Mouse (Mus musculus) E14TG2a.4 (cell line): ENCODE results near the gene Gpr160.
A peak's percentile ranks its signal among the peaks of the same experiment; 100 is the strongest.

Experiments
- H3K27me3 ChIP-seq: 2 replicates; pipeline ENCODE4 v1.6.1; 2014; ENCODE audit warnings: low read length, control low read depth; ENCODE audit not compliant: insufficient read depth
- H3K36me3 ChIP-seq: 2 replicates; pipeline ENCODE4 v1.6.1; 2014; ENCODE audit warnings: low read length, control low read depth; ENCODE audit not compliant: insufficient read depth
- H3K4me1 ChIP-seq: replicated peaks from 2 replicates; pipeline ENCODE4 v1.6.1; 2014; ENCODE audit warnings: low read depth, low read length, control low read depth
- H3K4me3 ChIP-seq: replicated peaks from 2 replicates; pipeline ENCODE4 v1.5.1; 2014; ENCODE audit warnings: mild to moderate bottlenecking, low read length
- H3K9me3 ChIP-seq: 2 replicates; pipeline ENCODE4 v1.6.1; 2014; ENCODE audit warnings: low read length, control low read depth
- CTCF ChIP-seq: conservative IDR thresholded peaks from 2 replicates; pipeline ENCODE4 v1.5.1; 2014; ENCODE audit warnings: low read length
- NANOG ChIP-seq: IDR thresholded peaks from 2 replicates; pipeline ENCODE4 v1.6.1; 2014; ENCODE audit warnings: borderline replicate concordance, low read length, mixed read lengths
- POU5F1 ChIP-seq: IDR thresholded peaks from 2 replicates; pipeline ENCODE4 v1.6.1; 2014; ENCODE audit warnings: low read length, borderline replicate concordance

Gene Gpr160

GRCm38 (mm10) chr3:30869995-30870394 lies 14.2 kb downstream of the Gpr160 start:
- Histone ChIP-seq H3K4me1 (peaks cover 17% of the 10 kb centered on the region), H3K4me3 (no peak overlapping the region), H3K9me3 (no peaks in the 10 kb centered on the region), H3K27me3 (no peaks in the 10 kb centered on the region), H3K36me3 (peaks cover 20% of the 10 kb centered on the region)
- no peak for TF ChIP-seq POU5F1
- TF ChIP-seq NANOG: no peak
- no peak for TF ChIP-seq CTCF

GRCm38 (mm10) chr3:30876709-30877108 lies 21.0 kb downstream of the Gpr160 start:
- H3K27me3 ChIP-seq: no peaks in the 10 kb centered on the region
- H3K4me3 ChIP-seq: no peak overlapping the region
- H3K9me3 ChIP-seq: no peaks in the 10 kb centered on the region
- peaks cover 39% of the 10 kb centered on the region for H3K36me3 ChIP-seq
- no peaks in the 10 kb centered on the region for H3K4me1 ChIP-seq
- TF ChIP-seq NANOG (no peak), POU5F1 (no peak), CTCF (no peak)

DNA sequence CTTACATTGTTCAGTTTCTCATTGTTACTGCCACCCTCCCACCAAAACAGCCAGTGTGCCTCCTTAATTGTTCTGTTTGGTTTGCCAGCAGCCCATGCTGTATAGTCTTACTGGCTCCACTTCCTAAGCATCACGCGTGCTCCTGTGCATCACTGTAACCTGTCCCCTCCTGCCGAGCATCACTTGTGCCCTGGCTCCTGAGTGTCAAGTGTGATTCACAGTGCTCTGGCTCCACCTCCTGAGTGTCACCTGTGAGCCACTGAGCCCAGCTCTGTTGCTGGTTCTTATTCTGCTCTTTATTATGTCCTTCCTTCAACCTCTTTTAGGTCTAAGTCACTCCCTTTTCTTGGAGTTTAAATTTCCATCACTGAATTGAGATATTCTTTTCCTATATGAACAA lies 31.7 kb downstream of the Gpr160 start:
- Histone ChIP-seq H3K36me3 (peaks cover 5% of the 10 kb centered on the region; the same call in 1 of the 2 replicates), H3K27me3 (no peaks in the 10 kb centered on the region), H3K4me1 (peaks cover 59% of the 10 kb centered on the region), H3K9me3 (no peaks in the 10 kb centered on the region), H3K4me3 (no peak overlapping the region)
- no peak for TF ChIP-seq CTCF

DNA sequence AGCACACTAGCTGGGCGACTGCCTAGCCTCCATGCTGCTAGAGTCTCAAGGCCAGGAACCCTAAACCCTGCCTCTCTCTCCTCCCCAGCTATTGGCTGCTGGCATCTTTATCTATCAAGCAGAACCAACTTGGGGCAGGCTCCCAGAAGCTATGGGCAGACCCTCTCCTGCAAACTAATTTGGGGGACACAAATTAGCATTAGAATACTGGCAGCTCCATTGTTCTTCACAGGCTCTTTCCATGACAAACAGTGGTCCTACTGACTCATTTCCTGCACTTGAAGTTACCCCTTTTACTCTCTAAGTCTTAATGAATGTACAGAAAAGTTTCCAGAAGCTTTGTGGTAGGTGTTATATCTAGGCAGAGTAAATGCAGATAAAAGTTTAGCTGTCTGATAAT lies 33.3 kb downstream of the Gpr160 start:
- Histone ChIP-seq H3K4me1 (peaks cover 59% of the 10 kb centered on the region), H3K4me3 (no peak overlapping the region), H3K9me3 (no peaks in the 10 kb centered on the region), H3K27me3 (no peaks in the 10 kb centered on the region), H3K36me3 (peaks cover 7% of the 10 kb centered on the region; the same call in 1 of the 2 replicates)
- peak; percentile 71; the same call in 1 of the 2 replicates for TF ChIP-seq NANOG
- peak; percentile 88 for TF ChIP-seq POU5F1
- TF ChIP-seq CTCF: no peak

GRCm38 (mm10) chr3:30896721-30897120 lies 41.0 kb downstream of the Gpr160 start:
- Histone ChIP-seq H3K4me1 (peaks cover 16% of the 10 kb centered on the region), H3K27me3 (no peaks in the 10 kb centered on the region), H3K9me3 (no peaks in the 10 kb centered on the region), H3K36me3 (peaks cover 53% of the 10 kb centered on the region), H3K4me3 (no peak overlapping the region)
- TF ChIP-seq CTCF: no peak
- TF ChIP-seq NANOG: no peak
- no peak for TF ChIP-seq POU5F1

- Histone ChIP-seq H3K9me3 (no peaks in the 10 kb centered on the region), H3K36me3 (peaks cover 66% of the 10 kb centered on the region), H3K4me1 (peaks cover 11% of the 10 kb centered on the region), H3K27me3 (no peaks in the 10 kb centered on the region), H3K4me3 (no peak overlapping the region)
- TF ChIP-seq NANOG (no peak), POU5F1 (no peak), CTCF (no peak)
Observed at GRCm38 (mm10) chr3:30899407-30899806, 43.7 kb downstream of the Gpr160 start.

GRCm38 (mm10) chr3:30904658-30905057 lies 48.9 kb downstream of the Gpr160 start:
- H3K9me3 ChIP-seq: no peaks in the 10 kb centered on the region
- TF ChIP-seq NANOG: no peak
- TF ChIP-seq CTCF: no peak
- no peak for TF ChIP-seq POU5F1
- peaks cover 75% of the 10 kb centered on the region for H3K36me3 ChIP-seq

GRCm38 (mm10) chr3:30917160-30917559 lies 61.4 kb downstream of the Gpr160 start:
- H3K9me3 ChIP-seq: peaks cover 7% of the 10 kb centered on the region
- no peak for TF ChIP-seq POU5F1
- TF ChIP-seq CTCF: no peak
- no peak for TF ChIP-seq NANOG
- no peak overlapping the region for H3K4me3 ChIP-seq
- no peaks in the 10 kb centered on the region for H3K27me3 ChIP-seq
- no peaks in the 10 kb centered on the region for H3K4me1 ChIP-seq
- peaks cover 48% of the 10 kb centered on the region for H3K36me3 ChIP-seq

More at GRCm38 (mm10) chr3:30904658-30905057, 48.9 kb downstream of the Gpr160 start:
- Histone ChIP-seq H3K27me3 (no peaks in the 10 kb centered on the region), H3K4me3 (no peak overlapping the region), H3K4me1 (no peaks in the 10 kb centered on the region)

DNA sequence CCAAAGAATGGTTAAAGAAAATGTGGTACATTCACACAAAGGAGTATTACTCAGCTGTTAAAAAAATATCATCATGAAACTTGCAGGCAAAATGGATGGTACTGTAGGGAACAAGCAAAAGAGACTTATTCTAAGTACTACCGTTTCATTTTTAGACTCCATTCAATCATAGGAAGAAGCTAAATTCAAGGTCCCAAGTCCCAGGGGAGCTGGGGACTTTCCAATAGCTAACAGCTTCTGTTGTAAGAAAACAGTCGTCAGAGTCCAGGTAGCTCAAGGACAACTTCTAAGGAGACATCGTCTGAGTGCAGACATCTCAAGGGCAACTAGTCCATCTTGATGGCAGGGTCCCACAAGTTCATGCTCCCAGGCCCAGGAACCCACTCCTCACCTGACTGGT lies 71.9 kb downstream of the Gpr160 start:
- TF ChIP-seq POU5F1 (no peak), NANOG (no peak), CTCF (no peak)
- Histone ChIP-seq H3K4me3 (no peak overlapping the region), H3K4me1 (peaks cover 24% of the 10 kb centered on the region), H3K9me3 (no peaks in the 10 kb centered on the region), H3K36me3 (peaks cover 22% of the 10 kb centered on the region), H3K27me3 (no peaks in the 10 kb centered on the region)
